Mouse (Mus musculus): Measurements from ENCODE around the gene Zfp747.

Gene Zfp747

GRCm38 (mm10) chr7:127326685-127327084 is 49.2 kb downstream of the Zfp747 start:
- no peak for DNase-seq

DNA sequence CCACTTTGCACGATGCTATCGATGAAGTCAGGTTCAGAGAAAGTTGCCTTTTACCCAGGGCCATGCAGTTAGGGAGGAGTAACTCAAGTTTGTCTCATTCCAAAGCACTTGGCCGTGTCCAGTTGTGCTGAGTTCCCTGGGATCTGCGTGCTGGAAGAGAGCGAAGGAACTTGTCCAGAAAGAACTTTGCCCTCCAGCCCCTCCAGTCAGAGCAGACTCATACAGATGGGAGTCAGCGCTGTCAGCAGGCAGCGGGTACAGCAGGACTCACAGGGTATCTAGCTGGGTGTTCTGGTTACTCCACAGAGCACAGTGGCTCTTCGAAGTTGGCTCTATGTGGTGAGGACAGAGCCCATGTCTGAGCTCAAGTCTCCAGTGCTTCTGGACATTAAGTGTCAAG is 50.3 kb downstream of the Zfp747 start:
- no peak for DNase-seq

DNA sequence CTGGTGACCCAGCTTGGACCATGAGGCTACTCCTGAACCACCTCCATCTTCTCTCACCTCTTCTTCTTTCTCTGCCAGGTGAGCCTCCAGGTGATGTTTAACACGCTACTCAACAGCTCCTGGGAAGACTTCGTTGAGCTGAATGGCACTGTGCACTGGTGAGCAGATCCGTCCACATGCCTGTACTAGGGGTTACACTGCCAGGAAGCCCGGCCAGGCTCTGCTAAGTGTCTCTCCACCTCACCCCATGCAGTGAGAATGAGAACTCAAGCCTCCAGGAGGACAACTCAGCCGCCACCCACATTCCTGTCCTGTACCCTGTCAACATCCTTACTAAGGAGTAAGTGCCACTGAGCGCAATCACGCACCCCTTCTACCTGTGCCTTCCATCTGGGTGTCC is 50.9 kb downstream of the Zfp747 start:
- DNase-seq = no peak
